Mouse (Mus musculus) adrenal gland, adult (tissue): ENCODE measurements at regions not wholly inside any gene's neighbourhood (a gene's known extent, or its start where the extent isn't known, plus 50 kb on each side); places are given as distances from the start of the nearest gene placed in this dataset.
A peak's percentile ranks its signal among the peaks of the same experiment; 100 is the strongest.

ENCODE experiments used
- DNase-seq, 2 experiments: peaks; one replicate each; pipeline ENCODE4 v3.0.0; 2022 to 2023; ENCODE audit warnings: low spot score in 1 of 2; ENCODE audit not compliant: inconsistent age in 2 of 2

DNA sequence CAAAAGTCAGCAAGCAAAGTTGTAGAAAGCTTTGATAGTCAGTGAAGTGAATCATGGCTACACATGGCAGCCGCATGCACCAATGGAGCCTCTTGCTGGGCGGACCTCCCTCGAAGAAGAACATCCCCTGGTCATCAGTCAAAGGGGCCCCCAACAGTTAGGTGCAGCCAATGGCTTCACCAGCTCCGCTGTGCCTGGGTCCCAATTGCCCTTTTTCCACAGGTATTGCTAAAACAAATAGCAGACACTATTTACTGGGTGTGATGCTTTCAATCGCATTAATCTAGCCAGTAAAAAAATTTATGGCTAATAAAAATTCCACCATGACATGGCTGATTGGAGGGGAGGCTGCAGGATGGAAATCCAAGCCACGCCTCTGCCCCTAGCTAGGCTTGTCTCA, 606.7 kb upstream of the Sox9 start:
- no peak for DNase-seq

DNA sequence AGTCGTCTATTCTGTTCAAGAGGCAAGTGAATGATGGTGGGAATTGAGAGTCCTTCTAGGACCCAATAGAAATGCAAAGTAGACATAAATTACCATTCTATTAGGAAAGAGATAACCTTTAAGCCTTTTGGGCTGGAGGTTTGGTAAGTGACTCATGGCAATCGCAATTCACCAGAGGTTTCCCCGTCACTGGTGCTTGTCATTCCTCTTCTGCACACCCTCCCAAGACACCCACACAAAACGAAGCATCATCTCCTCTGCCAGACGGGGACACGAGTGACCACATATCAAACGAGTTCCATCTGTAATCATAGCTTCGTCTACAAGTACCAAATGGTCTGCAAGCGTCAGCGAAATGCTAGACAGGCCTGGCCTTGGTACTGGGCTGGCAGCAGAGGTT, 601.4 kb upstream of the Sox9 start:
- DNase-seq, result peak in 1 of 2 experiments; percentile 57

DNA sequence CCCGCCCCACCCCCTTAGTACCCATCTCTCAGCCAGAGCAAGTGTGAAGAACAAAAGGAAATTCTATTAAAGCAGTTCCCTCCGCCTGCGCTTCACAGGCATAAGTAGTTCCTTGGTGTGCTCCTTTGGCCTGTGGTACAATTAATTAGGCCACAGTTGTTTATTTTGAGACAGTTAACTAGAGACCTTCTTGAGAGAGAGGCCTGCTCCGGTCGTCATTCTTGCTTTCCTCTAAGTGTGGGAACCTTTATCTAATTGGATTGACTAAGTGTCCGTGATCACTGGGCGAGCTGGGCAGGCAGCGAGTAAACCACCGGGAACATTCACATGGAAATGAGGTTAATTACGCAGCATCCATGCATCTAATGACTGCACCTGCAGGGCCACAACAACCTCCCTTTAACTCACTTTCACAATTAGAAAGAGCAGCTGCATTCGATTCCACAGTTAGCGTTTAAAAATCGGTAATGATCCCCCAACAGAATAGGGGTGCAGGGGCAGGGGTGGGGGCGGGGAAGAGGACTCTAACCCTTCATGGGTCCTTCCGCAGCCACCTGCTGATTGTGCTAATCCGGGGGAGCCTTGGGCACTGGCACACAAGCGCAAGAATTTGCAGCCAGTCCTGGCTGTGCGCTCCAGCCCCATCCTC, 584.3 kb upstream of the Sox9 start:
- DNase-seq, result no peak

DNA sequence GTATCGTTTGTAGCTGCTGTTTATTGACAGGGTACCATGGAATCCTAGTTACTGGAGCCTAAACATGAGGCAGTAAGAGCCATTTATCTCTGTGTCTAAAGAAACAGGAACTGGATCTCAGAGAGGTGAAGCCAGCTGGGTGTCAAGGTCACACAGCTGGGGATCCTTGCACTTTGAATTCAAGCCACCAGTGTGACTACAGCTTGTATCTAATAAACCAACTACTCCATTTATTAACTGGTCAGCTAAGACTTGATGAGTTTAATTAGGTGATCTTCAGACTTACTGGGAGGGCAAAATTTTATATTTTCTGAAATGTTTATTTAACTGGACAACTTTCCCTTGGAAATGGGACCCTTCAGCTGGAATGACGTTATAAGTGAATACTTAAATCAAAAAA, 577.5 kb upstream of the Sox9 start:
- no peak for DNase-seq

DNA sequence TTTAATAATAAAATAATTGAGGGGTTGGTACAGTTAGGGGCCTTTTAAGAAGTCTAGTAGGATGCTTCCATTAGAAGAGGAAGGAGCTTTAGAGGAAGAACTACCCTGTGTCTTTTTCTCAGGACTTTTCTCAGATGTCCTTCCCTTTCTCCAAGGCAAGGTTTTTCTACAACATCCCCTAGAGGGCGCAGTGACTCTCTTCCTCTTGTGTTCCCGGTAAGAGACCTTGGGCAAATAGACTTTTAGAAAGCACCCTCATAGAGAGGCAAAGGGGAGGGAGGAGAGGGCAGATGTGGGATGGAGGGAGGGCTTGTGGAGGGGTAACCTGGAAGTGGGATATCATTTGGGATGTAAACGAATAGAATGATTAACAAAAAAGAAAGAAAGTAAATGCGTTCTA, 572.6 kb upstream of the Sox9 start:
- DNase-seq, result peak; percentile 36 to 87

DNA sequence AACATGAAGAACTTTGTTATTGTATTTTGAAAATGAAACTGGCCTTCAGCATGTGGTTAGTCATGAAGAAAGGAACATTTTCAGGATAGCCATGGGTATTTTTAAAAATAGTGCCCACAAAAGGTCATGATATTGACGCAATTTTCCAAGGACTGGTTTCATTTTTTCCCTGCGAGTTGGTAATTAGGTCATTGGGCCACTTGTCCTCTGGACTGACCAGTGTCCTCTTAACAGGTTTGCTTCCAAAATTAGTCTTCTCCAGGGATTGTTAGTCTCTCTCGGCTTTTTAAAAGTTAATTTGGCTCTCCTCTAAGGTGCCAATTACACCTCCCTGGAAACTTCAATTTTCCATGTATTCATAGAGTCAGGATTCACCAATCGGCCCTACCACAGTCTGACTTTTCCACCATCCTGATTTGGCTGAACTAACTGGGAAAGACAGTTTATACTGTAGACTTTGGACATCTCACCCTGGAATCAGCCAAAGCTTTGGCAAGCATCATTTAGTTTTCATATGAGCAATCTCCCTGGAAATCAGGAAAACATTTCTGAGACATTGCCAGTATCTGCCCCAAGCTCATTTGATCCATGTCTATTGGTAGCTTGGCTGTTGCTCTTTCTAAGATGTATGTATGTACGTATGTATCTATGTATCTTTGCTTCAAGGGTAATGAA, 562.8 kb upstream of the Sox9 start:
- peak; percentile 8 to 83 for DNase-seq

DNA sequence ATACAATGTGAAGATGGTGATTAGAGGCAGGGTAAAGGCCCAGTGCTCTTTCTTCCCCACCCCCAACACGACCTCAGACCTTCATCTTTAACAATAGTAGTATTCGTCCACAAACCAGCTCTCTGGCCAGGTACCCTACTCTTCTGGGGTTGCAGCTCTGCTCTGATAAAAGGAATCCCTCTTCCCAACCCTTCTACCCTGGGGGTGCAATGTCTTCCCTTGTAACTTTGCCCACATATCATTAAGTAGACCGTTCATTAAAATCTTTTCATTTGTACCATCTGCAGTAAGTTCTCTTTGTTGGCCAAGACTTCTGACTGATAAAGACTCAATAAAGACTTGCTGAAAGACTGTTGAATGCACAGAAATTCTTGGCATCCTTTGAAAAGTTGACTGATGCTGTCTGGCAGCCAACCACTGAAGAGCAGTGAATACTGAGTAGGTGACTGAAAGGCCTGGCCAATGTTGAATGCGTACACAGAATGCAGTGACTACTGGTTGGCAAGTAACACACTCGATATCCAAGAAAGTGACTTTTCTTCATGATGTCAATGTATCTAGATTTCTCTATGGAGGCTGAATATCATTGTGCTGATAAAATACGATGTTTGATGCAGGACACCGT, 547.4 kb upstream of the Sox9 start:
- DNase-seq, result no peak

DNA sequence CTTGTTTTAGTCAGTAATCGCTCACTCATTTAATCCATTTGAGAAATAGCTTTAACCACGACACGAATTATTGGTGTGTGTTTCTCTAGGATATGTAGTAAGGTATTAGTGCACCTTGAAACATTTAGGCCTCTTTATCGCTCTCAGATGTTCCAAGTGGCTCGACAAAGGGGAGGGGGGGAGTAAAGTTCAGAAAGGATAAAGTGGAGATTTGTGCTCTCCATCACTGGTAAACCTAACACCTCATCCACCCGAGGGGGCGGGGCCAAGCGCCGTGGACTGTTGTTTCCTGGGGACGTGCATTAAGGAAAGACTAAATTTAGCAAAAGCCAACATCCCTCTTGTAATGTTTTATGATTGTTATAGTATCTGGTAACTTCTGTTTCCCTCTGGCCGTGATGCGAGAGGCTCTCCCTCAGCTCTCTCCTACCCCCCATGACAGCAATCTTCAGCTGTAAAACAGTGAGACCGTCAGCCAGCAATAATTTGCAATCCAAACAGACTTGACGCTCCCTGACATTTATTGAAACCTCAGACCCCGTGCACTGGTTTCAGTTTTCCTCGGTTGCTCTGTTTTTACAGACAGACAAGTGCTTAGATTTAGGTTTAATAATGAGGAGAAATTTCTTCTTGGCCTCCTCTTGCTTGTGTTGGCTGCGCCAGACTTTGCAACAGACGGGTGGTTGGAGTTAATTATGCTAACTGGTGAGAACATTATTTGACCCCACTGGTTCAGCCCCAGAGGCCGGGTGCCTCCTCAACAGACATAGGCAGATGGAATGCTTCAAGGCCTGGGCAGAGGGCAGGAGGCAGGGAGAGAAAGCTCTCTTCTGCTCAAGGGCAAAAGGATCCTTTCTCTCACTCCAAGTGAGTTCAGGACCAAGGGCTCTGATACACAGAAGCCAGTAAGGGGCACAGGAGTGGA, 542.8 kb upstream of the Sox9 start:
- DNase-seq, result no peak

DNA sequence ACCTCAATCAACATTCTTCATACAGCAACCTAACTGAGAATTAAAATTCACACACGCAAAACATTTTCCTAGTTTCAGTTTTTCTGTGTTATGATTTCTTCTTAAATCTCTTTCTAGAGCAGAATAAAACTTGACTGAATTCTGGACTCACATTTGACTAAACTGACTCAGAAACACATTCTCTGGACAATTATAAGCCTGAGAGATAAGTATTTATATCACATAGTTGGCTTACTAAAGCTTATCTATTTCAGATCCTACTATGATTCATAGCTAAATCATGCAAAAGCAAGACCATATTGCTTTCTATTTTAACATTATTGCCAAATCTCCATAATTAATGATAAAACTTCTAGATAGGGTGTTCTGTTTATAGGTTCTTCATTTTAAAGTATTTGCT, 529.5 kb upstream of the Sox9 start:
- no peak for DNase-seq

DNA sequence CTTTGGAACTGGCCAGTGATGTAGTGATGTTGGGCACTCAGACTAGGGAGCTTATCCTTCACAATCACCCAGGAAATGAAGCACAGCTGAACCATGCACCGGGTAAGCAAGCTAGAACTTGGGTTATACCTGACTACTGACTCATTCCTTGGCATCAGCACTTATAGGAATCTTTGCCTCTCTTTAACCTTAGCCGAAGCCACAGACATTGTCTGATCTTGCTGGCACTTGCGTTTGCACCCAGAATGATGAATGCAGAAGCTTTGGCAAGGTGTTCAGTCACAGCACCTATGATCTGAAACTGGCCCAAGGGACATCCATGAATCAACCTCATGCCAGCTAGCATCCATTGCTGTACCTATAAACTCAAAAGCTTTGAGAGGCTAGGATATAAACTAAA, 529.0 kb upstream of the Sox9 start:
- DNase-seq, result no peak

DNA sequence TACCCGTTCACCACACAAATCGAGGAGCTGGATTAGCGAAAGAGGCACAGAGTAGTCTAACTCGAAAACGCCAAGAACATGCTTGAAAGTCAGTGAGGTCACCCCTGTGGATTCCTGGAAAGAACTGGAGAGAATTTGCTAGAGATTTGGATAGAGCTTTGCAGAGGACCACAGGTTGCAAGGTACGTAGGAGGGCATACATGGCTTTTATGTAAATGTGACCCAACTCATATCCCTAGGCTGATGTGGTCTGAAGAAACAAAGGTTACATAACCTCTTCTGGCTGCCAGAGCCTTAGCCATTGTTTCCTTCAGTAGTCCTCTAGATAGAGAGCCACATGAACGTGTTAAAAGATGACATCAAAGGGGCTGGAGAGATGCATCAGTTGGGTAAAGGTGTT, 525.7 kb upstream of the Sox9 start:
- no peak for DNase-seq

DNA sequence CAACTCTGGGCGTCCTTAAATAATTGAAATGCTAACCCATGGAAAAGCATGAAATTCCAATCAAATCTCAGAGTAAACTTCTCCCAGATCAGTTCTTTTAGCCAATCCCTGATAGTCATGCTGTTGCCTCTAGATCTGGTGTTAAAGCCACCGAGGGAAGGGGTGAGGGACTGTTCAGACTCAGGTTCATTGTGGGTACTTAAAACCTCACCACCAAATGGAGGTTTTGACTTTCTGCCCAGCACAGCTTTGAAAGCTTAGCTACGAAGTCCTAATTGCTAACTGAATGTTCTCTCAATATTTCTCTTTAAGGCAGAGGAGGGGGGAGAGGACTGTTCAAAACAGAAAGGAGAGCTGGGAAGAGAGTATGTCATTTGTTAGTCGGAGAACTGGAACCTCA, 517.9 kb upstream of the Sox9 start:
- no peak for DNase-seq

DNA sequence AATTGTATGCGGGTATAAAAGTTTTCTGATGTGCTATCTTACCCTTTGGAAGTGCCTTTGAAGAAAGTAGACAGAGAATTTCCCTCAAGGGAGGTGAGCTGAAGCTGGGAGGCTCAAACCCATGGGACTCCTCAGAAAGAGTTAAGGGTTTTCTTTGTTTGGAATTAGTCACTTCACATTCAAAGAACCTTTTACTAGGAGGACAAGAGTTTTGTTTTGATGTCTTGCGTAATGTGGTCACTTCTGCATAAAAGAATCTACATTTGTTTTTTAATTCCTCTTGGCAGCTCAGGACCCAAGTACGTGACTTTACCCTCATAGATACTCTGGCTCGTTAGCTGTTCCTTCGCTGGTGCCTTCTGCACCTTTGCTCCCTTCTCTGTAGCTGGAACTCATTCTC, 511.1 kb upstream of the Sox9 start:
- DNase-seq, result no peak

DNA sequence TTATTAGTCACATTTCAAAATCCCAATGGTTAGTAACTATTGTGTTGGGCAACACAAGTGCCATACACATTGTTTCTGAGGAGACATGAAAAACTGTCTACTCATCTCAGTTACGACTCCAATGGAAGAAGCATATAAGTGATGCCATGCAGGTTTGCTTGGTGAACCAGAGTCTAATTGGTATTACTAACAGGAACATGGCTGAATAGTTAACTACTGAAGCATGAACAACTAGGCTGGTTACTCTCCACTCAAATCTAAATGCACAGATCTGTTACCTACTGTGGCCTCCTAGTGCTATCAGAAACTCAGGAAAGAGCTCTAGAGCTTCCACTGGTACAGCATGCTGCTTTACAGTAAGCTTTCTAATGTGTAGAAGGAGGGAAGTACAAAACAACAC, 503.5 kb upstream of the Sox9 start:
- no peak for DNase-seq

DNA sequence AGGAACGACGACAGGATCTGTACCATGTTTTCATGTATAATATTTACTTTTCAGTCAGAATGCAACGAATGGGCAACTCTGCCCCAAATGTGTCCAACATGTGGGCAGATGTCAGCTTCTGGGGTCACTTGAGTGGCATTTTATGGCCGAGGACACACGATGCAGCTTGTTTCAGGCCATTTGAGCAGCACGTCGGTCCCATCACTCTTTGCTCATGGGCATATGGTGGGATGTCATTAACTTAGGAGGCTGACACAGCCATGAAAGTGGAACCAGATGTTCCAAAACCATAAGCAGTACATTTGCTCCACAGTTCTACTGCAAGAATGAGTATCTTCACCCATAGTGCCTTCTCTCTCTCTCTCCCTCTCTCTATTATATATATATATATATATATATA, 499.1 kb upstream of the Sox9 start:
- no peak for DNase-seq

DNA sequence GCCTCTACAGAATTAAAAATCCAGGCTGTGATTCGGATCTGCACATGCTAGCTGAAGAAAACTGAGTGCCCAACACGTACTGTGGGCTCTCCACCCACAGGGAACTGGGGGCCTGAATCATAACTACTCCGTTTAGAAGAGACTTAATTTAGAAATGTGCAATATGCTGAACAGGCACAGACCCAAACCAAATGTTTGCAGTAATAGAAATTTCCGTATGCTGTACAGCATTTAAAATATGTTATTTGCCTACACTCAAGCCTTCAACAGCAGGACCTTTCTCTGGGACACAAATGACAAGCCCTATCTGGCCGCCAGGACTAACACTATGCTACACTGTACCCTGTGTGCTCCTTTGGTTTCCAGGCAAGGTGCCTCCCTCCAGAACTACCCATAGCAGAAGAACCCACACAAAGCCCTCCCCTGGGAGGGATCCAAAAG, 483.1 kb upstream of the Sox9 start:
- no peak for DNase-seq

DNA sequence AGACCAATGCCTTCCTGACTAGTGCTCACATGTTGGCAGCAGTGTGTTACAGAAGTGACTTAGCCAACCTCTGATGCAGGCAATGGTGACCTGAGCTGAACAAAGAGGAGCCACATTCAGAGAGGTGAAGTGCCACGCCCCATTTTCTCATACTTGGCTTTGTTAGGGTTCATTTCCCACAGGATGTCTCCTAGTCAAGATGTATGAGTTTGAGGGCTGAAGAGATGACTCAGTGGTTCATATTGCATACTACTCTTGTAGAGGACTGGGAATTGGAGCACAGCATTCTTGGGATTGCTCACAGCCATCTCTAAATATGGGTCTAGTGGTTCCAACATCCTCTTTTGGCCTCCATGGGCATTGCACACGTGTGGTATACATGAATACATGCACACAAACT, 478.9 kb upstream of the Sox9 start:
- no peak for DNase-seq

DNA sequence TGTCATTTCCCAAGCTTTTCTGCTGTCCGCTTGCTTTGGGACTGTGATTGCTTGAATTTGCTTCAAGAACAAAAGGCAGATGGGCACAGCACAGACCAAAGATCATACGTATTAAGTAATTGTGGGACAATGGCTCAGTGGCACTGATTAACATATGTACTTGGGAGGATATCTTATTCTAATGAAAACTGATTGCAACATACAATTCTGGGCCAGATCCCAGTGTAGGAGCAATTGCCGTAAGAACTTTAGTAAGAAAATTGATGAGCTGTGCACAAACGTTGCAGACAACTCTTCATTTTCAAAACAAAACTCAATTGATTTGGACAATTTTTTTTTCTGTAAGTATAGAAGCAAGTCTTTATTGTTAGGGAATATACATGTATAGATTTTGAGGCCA, 456.2 kb upstream of the Sox9 start:
- DNase-seq, result no peak

DNA sequence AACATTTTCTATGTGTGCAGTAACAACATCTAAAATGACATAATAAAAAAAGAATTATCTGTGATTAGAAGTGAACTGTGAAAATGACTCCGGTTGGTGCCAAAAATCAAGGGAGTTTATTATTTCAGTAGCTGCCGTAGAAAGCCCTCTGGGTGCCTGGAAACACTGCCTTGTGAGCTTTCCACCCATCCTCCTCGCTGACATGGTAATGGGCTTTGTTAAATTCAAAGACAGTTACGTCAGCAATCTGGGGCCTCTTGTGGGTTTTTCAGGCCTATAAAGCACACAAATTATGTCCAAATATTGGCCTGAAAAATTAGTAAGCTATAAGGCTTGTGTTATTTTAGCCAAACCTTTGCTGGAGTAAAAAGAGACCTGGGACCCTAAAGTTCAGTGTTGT, 454.4 kb upstream of the Sox9 start:
- DNase-seq, result no peak

DNA sequence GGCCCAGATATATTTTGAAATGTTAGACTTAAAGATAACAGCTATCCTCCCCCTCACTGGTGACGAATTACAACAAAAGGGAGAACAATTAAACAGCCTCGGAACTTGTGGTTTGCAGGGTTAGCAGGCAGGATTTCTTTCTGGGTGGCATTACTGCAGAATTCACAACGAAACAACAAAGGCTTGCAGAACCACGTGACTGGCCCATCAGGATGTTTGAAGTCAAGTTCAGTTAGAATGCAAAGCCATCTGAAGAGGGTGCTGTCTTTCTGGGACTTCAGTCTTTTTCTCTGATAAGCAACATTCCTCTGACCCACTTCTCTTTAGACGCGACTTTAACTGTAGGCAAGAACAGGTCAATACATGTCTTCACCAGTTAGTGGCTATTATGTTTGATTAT, 436.9 kb upstream of the Sox9 start:
- no peak for DNase-seq

DNA sequence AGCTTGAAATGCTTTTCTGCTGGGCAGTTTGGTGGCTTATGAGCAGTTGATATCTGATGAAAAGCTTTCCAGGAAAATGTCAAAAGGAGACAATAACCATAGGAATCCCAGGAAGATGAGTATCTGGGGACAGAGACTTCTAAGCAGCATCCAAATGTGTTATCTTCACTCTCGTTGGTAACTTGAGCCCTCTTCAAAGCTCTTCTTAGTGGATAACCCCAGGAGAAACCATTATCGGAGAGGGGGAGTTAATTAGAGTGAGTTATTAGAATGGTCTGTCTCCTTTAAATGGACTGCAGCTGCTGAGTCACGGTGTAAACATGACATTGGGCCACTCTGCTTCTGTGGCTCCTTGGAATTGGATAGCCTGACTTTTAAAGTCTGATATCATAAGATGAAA, 436.4 kb upstream of the Sox9 start:
- peak in 1 of 2 experiments; percentile 27 for DNase-seq

DNA sequence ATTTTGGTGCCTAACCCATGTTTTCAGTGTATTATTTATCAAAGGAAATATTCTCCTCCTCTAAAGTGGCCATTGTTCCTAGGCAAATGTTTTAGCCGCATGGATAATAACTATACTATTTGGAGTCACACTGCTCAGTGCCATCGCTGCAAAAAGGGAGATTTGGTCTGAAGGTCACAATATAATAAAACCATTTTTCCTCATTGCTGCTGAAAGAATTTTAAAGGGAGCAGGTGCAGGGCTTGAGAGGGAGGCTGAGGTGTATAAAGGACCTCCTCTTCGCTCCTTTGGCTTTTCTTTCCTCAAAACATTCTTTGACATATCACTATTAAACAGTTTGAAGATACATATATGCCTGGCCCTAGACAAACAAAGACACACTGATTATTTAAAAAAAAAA, 435.9 kb upstream of the Sox9 start:
- no peak for DNase-seq
